Mouse (Mus musculus) forebrain, embryonic 13.5 days (tissue): ENCODE measurements around the gene Hist1h2bg. TPM values are rescaled to one million over a fixed set of nuclear protein-coding genes. Genes with fewer than 3 reads are reported as not detected.
A peak's percentile ranks its signal among the peaks of the same experiment; 100 is the strongest.
"Not testable (repeated sequence)": the region's sequence is repeated elsewhere in the genome, so short reads cannot be mapped to it uniquely, and the experiment has no call there.

ENCODE experiments used
- ATAC-seq: fragments of 200-750 bp; cut with Nextera tagmentation; 2 replicates; pipeline ENCODE4 v1.8.0; 2017
- H3K27ac ChIP-seq: fragments of 300-500 bp; sonication (generic); 2 replicates; pipeline ENCODE4 v1.5.1; 2015; ENCODE audit warnings: inconsistent platforms, mild to moderate bottlenecking, moderate library complexity
- H3K27me3 ChIP-seq: fragments of 300-500 bp; sonication (generic); 2 replicates; pipeline ENCODE4 v1.6.1; 2015; ENCODE audit warnings: mild to moderate bottlenecking, inconsistent platforms
- H3K36me3 ChIP-seq: fragments of 300-500 bp; sonication (generic); 2 replicates; pipeline ENCODE4 v1.6.1; 2015; ENCODE audit warnings: mild to moderate bottlenecking, inconsistent platforms; ENCODE audit not compliant: poor library complexity, severe bottlenecking
- H3K4me1 ChIP-seq: fragments of 300-500 bp; sonication (generic); 2 replicates; pipeline ENCODE4 v1.6.1; 2015; ENCODE audit warnings: inconsistent platforms
- H3K4me2 ChIP-seq: fragments of 300-500 bp; sonication (generic); 2 replicates; pipeline ENCODE4 v1.6.1; 2015; ENCODE audit warnings: inconsistent platforms, mild to moderate bottlenecking, moderate library complexity
- H3K4me3 ChIP-seq: fragments of 300-500 bp; sonication (generic); 2 replicates; pipeline ENCODE4 v1.5.1; 2015; ENCODE audit warnings: mild to moderate bottlenecking, inconsistent platforms
- H3K9ac ChIP-seq: fragments of 300-500 bp; sonication (generic); 2 replicates; pipeline ENCODE4 v1.6.1; 2015; ENCODE audit warnings: mild to moderate bottlenecking, inconsistent platforms
- H3K9me3 ChIP-seq: fragments of 300-500 bp; sonication (generic); replicated peaks from 2 replicates; pipeline ENCODE4 v1.6.1; 2016; ENCODE audit warnings: inconsistent platforms
- WGBS: fragments of 180-500 bp; shearing (Covaris S2); methylation state at CpG from one replicate; pipeline ENCODE4 v1.1.7; 2015; 5-methylcytosine and 5-hydroxymethylcytosine counted together
- polyA plus RNA-seq: library from polyadenylated mRNA; unstranded; fragments of >200 nt; fragmentation: Nextera tagmentation; extraction: Ambion mirVana; gene quantifications from 2 replicates; pipeline ENCODE4 v1.2.1, GENCODE M21; 2015

The Hist1h2bg gene
- polyA plus RNA-seq, 1 experiment from 2014 or later, result 11.5 TPM

DNA sequence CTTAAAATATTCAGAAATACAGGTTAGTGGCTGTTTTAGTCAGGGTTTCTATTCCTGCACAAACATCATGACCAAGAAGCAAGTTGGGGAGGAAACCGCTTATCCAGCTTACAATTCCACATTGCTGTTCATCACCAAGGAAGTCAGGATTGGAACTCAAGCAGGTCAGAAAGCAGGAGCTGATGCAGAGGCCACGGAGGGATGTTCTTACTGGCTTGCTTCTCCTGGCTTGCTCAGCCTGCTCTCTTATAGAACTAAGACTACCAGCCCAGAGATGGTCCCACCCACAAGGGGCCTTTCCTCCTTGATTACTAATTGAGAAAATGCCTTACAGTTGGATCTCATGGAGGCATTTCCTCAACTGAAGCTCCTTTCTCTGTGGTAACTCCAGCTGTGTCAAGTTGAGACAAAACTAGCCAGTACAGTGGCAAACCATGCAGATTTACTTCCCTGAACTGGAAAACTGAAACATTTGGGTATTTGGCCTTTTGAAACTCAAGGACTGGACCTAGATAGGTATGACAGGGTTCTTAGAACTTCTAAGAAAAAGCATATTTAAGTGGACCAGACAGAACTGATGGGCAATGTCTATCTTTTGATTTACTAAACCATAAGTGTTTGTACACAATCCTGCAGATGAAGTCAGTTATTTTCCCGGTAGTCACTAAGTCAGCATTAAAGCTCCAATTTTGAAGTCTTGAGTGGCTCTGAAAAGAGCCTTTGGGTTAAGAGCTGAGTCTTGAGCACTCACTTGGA, 28.8 kb upstream of the Hist1h2bg start:
- Histone ChIP-seq H3K4me1 (peaks cover 17% of the 10 kb centered on the region), H3K4me2 (peak overlapping the region; percentile 70), H3K9ac (peak overlapping the region; percentile 71), H3K4me3 (peak overlapping the region; percentile 46), H3K27ac (peak overlapping the region; percentile 89)
- H3K36me3 ChIP-seq, H3K27me3 ChIP-seq, H3K9me3 ChIP-seq, ATAC-seq: not testable (repeated sequence)
- WGBS, result 7% methylated on average over 3 of the region's 3 CpGs

DNA sequence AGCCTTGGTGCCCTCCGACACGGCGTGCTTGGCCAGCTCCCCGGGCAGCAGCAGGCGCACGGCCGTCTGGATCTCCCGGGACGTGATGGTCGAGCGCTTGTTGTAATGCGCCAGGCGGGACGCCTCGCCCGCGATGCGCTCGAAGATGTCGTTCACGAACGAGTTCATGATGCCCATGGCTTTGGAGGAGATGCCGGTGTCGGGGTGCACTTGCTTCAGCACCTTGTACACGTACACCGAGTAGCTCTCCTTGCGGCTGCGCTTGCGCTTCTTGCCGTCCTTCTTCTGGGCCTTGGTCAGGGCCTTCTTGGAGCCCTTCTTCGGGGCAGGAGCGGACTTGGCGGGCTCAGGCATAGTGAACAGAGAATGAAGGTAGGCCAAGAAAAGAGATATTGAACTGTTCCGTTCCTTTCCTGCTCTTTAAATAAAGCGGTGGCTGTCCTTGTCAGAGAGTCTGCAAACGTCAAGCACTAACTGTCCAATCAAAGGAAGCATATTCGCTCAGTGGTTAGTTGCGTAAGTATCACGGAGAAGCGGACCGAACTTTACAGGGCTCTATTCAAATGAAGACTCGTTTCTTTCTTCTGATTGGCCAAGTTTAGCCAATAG, 28.1 kb upstream of the Hist1h2bg start, which contains the start of gene Hist1h2bh:
Hist1h2bh (minus strand) TSS at position 394 of the 609 bp plus-strand sequence.
- WGBS, result under 1% methylated on average over 42 of the region's 42 CpGs
- peak within 1 kb of the TSS; percentile 95 for H3K27ac ChIP-seq
- H3K27me3 ChIP-seq, H3K9me3 ChIP-seq, H3K36me3 ChIP-seq: not testable (repeated sequence)
- H3K4me1 ChIP-seq, result peaks cover 14% of the 10 kb centered on the region
- ATAC-seq, result peak; percentile 93
- peak within 1 kb of the TSS; percentile 47 for H3K4me3 ChIP-seq
- peak within 1 kb of the TSS; percentile 71 for H3K9ac ChIP-seq
- peak within 1 kb of the TSS; percentile 70 for H3K4me2 ChIP-seq

DNA sequence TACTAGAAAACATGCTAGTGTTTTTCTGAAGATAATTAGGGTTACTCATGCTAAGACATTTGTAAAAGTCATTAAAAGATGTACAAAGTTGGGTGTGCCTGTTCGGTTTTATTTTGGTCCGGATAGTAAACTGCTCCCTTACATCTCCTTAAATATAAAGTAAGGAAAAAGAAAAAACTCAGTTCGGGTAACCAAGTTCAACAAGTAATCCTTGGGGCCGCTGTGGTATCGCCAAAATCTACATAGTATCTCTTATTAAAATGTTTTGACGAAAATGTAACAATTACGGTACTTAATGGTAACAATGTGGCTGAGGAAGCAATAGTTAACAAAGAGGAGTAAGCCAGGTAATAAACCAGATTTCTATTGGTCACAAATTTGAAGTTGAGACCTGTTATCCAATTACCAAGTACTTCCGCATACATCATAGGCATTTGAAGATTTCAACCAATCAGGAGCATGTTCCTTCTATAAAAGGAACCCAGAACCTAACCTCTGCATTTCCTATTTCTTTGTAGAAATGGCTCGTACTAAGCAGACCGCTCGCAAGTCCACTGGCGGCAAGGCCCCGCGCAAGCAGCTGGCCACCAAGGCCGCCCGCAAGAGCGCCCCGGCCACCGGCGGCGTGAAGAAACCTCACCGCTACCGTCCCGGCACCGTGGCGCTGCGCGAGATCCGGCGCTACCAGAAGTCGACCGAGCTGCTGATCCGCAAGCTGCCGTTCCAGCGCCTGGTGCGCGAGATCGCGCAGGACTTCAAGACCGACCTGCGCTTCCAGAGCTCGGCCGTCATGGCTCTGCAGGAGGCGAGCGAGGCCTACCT, 27.0 kb upstream of the Hist1h2bg start, which contains the start of gene Hist1h3f:
Hist1h3f (plus strand) TSS at position 88 of the 822 bp plus-strand sequence.
- Histone ChIP-seq H3K9me3 (no peaks in the 10 kb centered on the region), H3K4me2 (peak within 1 kb of the TSS; percentile 70), H3K36me3 (no peaks in the 10 kb centered on the region), H3K27ac (peak within 1 kb of the TSS; percentile 95), H3K4me1 (peaks cover 11% of the 10 kb centered on the region), H3K9ac (peak within 1 kb of the TSS; percentile 73), H3K4me3 (peak within 1 kb of the TSS; percentile 47), H3K27me3 (no peaks in the 10 kb centered on the region)
- WGBS, result under 1% methylated on average over 32 of the region's 45 CpGs
- ATAC-seq, result peak; percentile 95

DNA sequence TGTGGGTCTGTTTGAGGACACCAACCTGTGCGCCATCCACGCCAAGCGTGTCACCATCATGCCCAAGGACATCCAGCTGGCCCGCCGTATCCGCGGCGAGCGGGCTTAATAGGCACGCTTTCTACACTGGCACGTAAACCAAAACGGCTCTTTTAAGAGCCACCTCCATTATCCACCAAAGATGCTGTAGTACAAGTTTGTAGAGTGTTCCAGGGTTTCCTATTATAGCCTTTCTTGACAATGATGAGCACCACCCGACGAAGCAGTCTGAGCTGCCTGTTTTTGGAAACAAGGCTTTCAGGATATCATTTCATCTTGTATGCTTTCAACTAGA, 26.4 kb upstream of the Hist1h2bg start:
- Histone ChIP-seq H3K9ac (peak overlapping the region; percentile 73), H3K4me3 (peak overlapping the region; percentile 47), H3K4me1 (peaks cover 11% of the 10 kb centered on the region), H3K4me2 (peak overlapping the region; percentile 69), H3K27ac (peak overlapping the region; percentile 95)
- H3K36me3 ChIP-seq, H3K27me3 ChIP-seq, ATAC-seq, H3K9me3 ChIP-seq: not testable (repeated sequence)
- WGBS, result under 1% methylated on average over 13 of the region's 14 CpGs

DNA sequence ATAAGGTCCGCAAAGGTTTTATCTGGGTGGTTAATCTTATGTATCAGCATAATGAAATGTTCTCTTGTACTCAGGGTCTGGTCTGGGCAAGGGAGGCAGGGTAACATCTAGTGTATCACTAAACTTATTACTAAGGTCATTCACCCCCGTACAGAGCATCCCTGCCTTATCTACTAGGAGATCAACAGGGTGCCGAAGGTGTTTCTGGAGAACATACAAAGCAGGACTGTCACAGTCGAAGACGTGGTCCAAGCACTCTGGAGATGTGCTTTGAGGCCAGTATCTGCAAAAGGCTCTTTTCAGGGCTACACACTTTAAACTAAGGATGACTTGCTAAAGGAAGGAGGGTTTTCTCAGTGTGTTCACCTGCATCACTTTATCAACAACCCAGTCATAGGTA, 24.5 kb upstream of the Hist1h2bg start:
- no peak overlapping the region for H3K9ac ChIP-seq
- H3K27me3 ChIP-seq, result no peaks in the 10 kb centered on the region
- no peak overlapping the region for H3K27ac ChIP-seq
- H3K36me3 ChIP-seq, result no peaks in the 10 kb centered on the region
- H3K9me3 ChIP-seq, result no peaks in the 10 kb centered on the region
- 78% methylated on average over 5 of the region's 5 CpGs for WGBS
- peaks cover 18% of the 10 kb centered on the region for H3K4me1 ChIP-seq
- no peak for ATAC-seq
- H3K4me2 ChIP-seq, result no peak overlapping the region
- H3K4me3 ChIP-seq, result no peak overlapping the region

DNA sequence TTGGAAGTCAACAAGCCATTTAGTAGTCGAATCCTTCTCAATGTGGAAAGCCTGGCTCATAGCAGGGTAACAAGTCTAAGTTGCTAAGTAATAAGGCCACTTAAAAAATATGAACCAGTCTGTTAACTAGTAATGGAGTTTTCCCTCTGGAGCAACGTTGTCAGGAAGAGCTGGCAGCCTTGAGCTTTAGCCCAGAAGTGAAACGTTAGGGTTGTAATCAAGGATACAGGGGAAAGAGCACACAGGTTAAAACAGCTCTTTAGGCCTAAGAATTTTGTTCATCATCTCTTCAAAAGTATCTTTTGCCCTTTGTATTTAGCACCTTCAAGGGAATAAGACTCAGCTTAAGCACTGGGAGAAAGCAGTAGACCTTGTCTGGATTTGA, 20.4 kb upstream of the Hist1h2bg start:
- Histone ChIP-seq H3K4me3 (peak overlapping the region; percentile 46), H3K9me3 (no peaks in the 10 kb centered on the region), H3K4me2 (peak overlapping the region; percentile 65), H3K36me3 (no peaks in the 10 kb centered on the region), H3K9ac (peak overlapping the region; percentile 69), H3K4me1 (peaks cover 21% of the 10 kb centered on the region), H3K27me3 (no peaks in the 10 kb centered on the region), H3K27ac (peak overlapping the region; percentile 93)
- 5% methylated on average over 3 of the region's 3 CpGs for WGBS
- ATAC-seq, result no peak

DNA sequence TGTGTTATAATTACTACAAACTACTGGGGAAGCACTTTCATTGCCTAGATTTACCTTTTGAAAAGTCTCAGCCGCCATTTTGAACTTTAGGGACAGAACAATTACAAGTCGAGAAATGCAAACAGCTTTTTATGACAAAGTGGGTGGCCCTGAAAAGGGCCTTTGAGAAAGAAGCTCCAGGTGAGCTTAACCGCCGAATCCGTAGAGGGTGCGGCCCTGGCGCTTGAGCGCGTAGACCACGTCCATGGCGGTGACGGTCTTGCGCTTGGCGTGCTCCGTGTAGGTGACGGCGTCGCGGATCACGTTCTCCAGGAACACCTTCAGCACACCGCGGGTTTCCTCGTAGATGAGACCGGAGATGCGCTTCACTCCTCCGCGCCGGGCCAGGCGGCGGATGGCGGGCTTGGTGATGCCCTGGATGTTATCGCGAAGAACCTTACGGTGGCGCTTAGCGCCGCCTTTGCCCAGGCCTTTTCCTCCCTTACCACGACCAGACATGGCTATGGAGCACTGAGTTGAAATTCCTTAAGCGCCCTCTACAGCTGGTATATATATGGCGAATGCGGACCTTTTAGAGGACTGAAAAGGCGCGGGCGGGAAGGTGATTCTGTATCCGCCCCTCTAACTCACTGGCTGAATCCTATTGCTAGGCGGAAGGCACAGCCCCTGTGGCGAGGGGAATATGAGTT, 19.9 kb upstream of the Hist1h2bg start, which contains the start of gene Hist1h4f:
Hist1h4f (minus strand) TSS at position 503 of the 689 bp plus-strand sequence.
- Histone ChIP-seq H3K9ac (peak within 1 kb of the TSS; percentile 69), H3K4me3 (peak within 1 kb of the TSS; percentile 46), H3K27ac (peak within 1 kb of the TSS; percentile 93), H3K4me2 (peak within 1 kb of the TSS; percentile 65), H3K4me1 (peaks cover 21% of the 10 kb centered on the region)
- WGBS, result under 1% methylated on average over 47 of the region's 47 CpGs
- H3K27me3 ChIP-seq, H3K36me3 ChIP-seq, H3K9me3 ChIP-seq: not testable (repeated sequence)
- ATAC-seq, result peak; percentile 87

DNA sequence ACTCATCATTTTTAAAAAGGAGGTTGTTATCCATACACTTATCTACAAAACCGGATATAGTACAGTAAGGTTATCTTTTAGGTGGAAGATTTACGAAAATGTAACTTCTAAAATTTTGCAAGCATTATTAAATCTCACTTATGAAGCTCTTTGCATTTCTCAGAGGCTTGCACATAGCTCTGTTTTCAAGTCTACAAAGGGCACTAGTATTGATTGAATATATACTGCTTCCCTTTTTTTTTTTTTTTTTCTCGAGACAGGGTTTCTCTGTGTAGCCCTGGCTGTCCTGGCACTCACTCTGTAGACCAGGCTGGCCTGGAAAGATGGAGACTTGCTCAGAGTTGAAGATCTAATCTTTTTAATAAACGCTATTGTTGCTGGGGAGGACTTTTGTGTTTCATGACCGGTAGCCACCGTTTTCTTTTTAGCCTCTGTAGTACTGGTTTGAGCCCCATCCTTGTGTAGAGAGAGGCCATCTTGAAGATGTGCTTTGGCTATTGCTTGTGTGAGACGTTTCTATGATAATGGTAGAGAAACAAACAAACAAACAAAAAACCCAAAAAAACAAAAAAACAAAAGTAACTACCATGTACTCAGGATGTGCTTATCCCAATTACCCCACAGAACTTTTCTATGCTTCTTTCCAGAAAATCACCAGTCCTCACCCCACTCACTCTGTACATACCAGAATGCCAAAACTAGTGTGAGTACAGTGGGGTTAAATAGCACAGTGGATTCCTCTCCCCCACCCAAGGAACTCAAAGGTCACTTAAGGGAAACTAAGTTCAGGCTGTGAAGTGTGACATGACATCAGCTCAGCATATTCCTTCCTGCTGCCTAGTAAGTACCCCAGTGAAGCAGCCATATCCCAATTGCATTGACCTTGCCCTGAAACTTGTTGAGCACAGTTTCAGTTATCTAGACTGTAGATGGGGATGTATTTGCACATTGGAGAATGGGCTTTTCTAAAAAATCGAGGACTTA, 19.0 kb upstream of the Hist1h2bg start:
- no peak for ATAC-seq
- Histone ChIP-seq H3K9ac (peak overlapping the region; percentile 69), H3K27me3 (no peaks in the 10 kb centered on the region), H3K27ac (peak overlapping the region; percentile 93), H3K9me3 (no peaks in the 10 kb centered on the region), H3K4me2 (peak overlapping the region; percentile 65), H3K36me3 (no peaks in the 10 kb centered on the region), H3K4me1 (peaks cover 27% of the 10 kb centered on the region), H3K4me3 (peak overlapping the region; percentile 46)
- WGBS, result 49% methylated on average over 8 of the region's 8 CpGs

DNA sequence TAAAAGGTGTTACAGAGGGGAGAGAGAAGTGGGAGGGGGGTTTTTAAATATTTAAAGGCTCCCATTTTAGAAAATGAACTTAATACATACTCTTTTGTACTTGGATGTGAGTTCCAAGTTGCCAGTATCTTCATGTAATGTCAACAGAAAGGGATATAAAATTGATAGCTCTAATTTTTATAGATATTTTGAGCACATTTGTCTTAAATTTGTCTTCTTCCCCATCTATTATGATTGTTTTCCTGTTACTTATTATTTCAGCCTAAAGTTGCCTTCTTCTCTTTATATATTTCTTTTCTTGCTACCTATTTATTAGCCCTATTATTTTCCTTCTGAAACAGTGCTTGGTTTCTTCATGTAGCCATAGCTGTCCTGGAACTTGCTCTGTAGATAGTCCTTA, 18.2 kb upstream of the Hist1h2bg start, which contains the start of gene Hist1h1d:
Hist1h1d (plus strand) TSS at position 301 of the 400 bp plus-strand sequence.
- Histone ChIP-seq H3K36me3 (no peaks in the 10 kb centered on the region), H3K9ac (peak within 1 kb of the TSS; percentile 87), H3K27me3 (no peaks in the 10 kb centered on the region), H3K4me1 (peaks cover 27% of the 10 kb centered on the region), H3K4me2 (peak within 1 kb of the TSS; percentile 93), H3K27ac (peak within 1 kb of the TSS; percentile 99), H3K9me3 (no peaks in the 10 kb centered on the region), H3K4me3 (0 out of 2 replicates have a peak within 1 kb of the TSS, but pooled peaks have one; percentile 3)
- no peak for ATAC-seq

DNA sequence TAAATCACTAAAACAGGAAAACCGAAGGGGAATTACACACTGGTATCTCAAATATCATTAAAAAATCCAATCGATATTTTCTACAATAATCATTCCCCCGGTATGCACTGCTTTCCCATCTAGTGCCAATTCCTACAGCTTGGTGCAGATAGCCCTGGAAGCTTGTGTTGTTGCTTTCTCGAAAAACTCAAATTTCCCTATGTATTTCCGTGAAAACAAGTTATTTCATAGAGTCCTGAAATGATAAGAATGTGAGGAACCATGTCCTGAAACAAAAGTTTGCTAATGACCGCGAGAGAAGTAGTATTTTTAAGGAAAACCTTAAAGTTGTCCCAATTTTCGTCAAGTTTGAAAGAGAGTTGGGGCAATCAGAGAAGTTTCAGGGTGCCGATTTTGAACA, 16.8 kb upstream of the Hist1h2bg start:
- Histone ChIP-seq H3K9me3 (no peaks in the 10 kb centered on the region), H3K9ac (peak overlapping the region; percentile 87), H3K4me1 (peaks cover 27% of the 10 kb centered on the region), H3K27me3 (no peaks in the 10 kb centered on the region), H3K4me3 (peak overlapping the region; percentile 61), H3K36me3 (no peaks in the 10 kb centered on the region), H3K4me2 (peak overlapping the region; percentile 93), H3K27ac (peak overlapping the region; percentile 99)
- WGBS, result 24% methylated on average over 9 of the region's 9 CpGs
- ATAC-seq, result no peak
